Mouse (Mus musculus) thymus, postnatal 25 days (tissue): ENCODE measurements around the gene Spag17.

Experiments used
- DNase-seq: peaks from one replicate; pipeline ENCODE4 v3.0.0; 2022

Spag17 gene

DNA sequence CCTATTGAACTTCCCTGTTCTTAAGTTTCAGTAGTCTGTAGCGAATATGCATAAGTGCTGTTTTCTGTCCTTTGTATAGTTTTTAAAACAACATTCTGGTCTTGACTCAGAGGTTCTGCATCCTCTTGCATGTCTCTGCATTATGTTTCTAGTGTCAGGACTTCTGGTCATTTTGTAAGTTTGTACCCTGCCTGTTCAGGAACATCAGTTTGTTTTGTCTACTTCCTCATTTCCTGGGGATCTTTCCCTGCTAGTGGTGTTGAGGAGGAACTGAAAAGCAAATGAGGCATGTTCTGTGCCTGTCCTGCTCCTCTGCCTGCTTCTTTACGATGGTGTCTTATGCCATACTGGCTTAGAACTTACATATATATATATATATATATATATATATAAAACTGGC is 290.8 kb downstream of the Spag17 start:
- no peak for DNase-seq

DNA sequence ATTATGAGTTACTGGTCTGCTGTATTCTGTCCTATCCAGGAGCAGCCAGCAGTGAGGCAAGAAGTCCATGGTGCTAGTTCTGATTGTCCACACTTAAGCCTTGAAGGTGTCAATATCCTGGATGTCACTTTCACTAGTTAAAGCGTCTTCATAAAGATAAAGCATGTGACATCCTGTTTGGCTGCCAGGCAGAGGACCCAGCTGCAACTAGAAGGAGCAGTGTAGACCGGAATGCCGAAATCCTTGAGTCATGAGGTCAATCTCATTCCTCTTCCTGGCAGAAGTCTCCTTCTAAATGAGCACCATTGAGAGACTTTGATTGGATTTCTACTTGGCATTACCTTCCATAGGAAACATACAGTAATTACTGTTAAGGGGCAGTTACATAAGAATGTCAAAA is 295.3 kb downstream of the Spag17 start:
- no peak for DNase-seq

DNA sequence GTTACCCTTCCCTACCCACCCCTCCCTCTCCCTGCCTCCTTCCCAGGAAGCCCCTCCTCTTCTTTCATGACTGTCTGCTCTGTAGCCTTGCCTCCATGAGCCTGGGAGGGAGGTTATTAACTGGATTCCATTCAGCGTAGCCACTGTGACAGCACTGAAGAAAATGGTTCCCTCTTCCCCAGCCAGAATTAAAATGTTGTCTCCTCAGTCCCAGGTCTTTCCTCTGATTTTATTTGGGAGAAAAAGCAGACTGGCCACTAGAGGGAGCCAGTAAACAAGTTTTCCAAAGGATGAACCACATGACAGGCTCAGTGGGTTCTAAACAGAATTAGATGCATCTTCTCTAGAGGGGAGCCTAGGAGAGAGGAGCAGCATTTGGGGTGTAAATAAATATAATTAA is 304.2 kb downstream of the Spag17 start:
- DNase-seq: peak; percentile 38

DNA sequence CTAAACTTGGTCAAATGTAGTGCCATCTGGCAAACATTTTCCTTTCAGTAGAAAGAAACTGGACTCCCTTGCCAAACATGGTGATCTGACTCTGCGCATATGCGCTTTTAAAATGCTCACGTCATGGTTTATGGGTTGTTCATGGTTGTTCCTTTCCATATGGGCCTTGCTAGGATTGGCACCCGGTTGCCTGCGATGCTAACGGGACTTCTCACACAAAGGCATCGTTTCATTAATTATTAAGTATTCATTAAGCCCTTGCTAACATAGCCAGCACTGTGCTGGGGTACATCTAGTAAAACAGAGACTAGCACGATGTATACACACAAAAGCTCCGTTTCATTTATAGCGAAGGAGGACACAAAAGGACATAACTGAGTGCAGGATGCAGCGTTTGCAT is 304.7 kb downstream of the Spag17 start:
- DNase-seq: no peak
